Mouse (Mus musculus): ENCODE data around the gene Uqcc1.

GRCm38 (mm10) chr2:155831302-155831701, 98.8 kb downstream of the Uqcc1 start:
- TF ChIP-seq CTCF (IDR thresholded peaks at IDR 0.05; ENCODE audit: low read depth) (peak; percentile 57), EP300 (IDR thresholded peaks at IDR 0.05; ENCODE audit: low read depth) (no peak)
